Mouse (Mus musculus) stomach, postnatal 0 days (tissue): Measurements from ENCODE around the gene Haus8. TPM values are rescaled to one million over a fixed set of nuclear protein-coding genes. Genes with fewer than 3 reads are reported as not detected.
"Not testable (repeated sequence)": the region's sequence is repeated elsewhere in the genome, so short reads cannot be mapped to it uniquely, and the experiment has no call there.

Experiments
- ATAC-seq: fragments of 200-750 bp; cut with Nextera tagmentation; 2 replicates; pipeline ENCODE4 v1.8.0; 2017; ENCODE audit not compliant: low FRiP score, low TSS enrichment
- DNase-seq: peaks from one replicate; pipeline ENCODE4 v3.0.0-alpha.2; 2016; ENCODE audit warnings: low spot score
- H3K27ac ChIP-seq: fragments of 300-500 bp; sonication (generic); replicated peaks from 2 replicates; pipeline ENCODE4 v1.5.1; 2014; ENCODE audit warnings: mild to moderate bottlenecking, control low read depth
- H3K27me3 ChIP-seq: fragments of 300-500 bp; sonication (generic); 2 replicates; pipeline ENCODE4 v1.6.1; 2014; ENCODE audit warnings: low read length; ENCODE audit not compliant: control insufficient read depth, insufficient read depth
- H3K36me3 ChIP-seq: fragments of 300-500 bp; sonication (generic); 2 replicates; pipeline ENCODE4 v1.6.1; 2014; ENCODE audit warnings: low read length, mixed read lengths; ENCODE audit not compliant: control insufficient read depth, insufficient read depth
- H3K4me1 ChIP-seq: fragments of 300-500 bp; sonication (generic); replicated peaks from 2 replicates; pipeline ENCODE4 v1.6.1; 2014; ENCODE audit warnings: antibody characterized with exemption; ENCODE audit not compliant: control insufficient read depth, insufficient read depth
- H3K4me2 ChIP-seq: fragments of 300-500 bp; sonication (generic); replicated peaks from 2 replicates; pipeline ENCODE4 v1.6.1; 2014; ENCODE audit warnings: low read depth, mild to moderate bottlenecking, control low read depth, moderate library complexity
- H3K4me3 ChIP-seq: fragments of 300-500 bp; sonication (generic); 2 replicates; pipeline ENCODE4 v1.5.1; 2014; ENCODE audit warnings: low read depth, low read length, control low read depth
- H3K9ac ChIP-seq: fragments of 300-500 bp; sonication (generic); 2 replicates; pipeline ENCODE4 v1.6.1; 2014; ENCODE audit warnings: mild to moderate bottlenecking, low read length, control low read depth, mixed read lengths
- H3K9me3 ChIP-seq: fragments of 300-500 bp; sonication (generic); 2 replicates; pipeline ENCODE4 v1.6.1; 2016; ENCODE audit warnings: low read length; ENCODE audit not compliant: control insufficient read depth
- CTCF ChIP-seq: IDR thresholded peaks from 2 replicates; pipeline ENCODE4 v1.5.1; 2016; ENCODE audit warnings: antibody characterized with exemption, low read depth, mild to moderate bottlenecking, moderate library complexity
- EP300 ChIP-seq: optimal IDR thresholded peaks from 2 replicates; pipeline ENCODE3; 2016; ENCODE audit warnings: antibody characterized with exemption
- WGBS: fragments of 180-500 bp; shearing (Covaris S2); extraction: QIAGEN DNeasy Blood & Tissue Kit; methylation state at CpG from one replicate; pipeline ENCODE4 v1.1.7; 2014; 5-methylcytosine and 5-hydroxymethylcytosine counted together
- polyA plus RNA-seq: library from polyadenylated mRNA; unstranded; fragments of >200 nt; fragmentation: Nextera tagmentation; extraction: Ambion mirVana; gene quantifications from 2 replicates; pipeline ENCODE4 v1.2.1, GENCODE M21; 2015

Haus8 gene
- 24.8 and 29.0 TPM in 2 replicates for polyA plus RNA-seq

- peak within 1 kb of the TSS; percentile 92 for H3K27ac ChIP-seq
- H3K4me3 ChIP-seq, result peak within 1 kb of the TSS; percentile 84
- H3K4me2 ChIP-seq, result peak within 1 kb of the TSS; percentile 86
- H3K36me3 ChIP-seq, result no peaks in the 10 kb centered on the region; the same call in 1 of the 2 replicates
- under 1% methylated on average over 73 of the region's 84 CpGs for WGBS
- peak within 1 kb of the TSS; percentile 77 for H3K9ac ChIP-seq
- DNase-seq, result peak; percentile 98
- no peaks in the 10 kb centered on the region for H3K27me3 ChIP-seq
- peaks cover 6% of the 10 kb centered on the region; the same call in 1 of the 2 replicates for H3K4me1 ChIP-seq
- peak; percentile 79 for TF ChIP-seq CTCF
- TF ChIP-seq EP300, result no peak
- ATAC-seq, result peak; percentile 99
- H3K9me3 ChIP-seq, result no peaks in the 10 kb centered on the region
Observed at GRCm38 (mm10) chr8:71272286-71273150, at the start of gene Haus8, which contains the start of gene Myo9b. Gene Haus8 (minus strand): TSS chr8:71272934. Gene Myo9b (plus strand): TSS chr8:71272714.

- 95% methylated on average over 2 of the region's 2 CpGs for WGBS
- not testable (repeated sequence) for H3K4me3 ChIP-seq, H3K27me3 ChIP-seq, H3K4me2 ChIP-seq, ATAC-seq, DNase-seq, H3K9ac ChIP-seq, H3K9me3 ChIP-seq, H3K27ac ChIP-seq, H3K4me1 ChIP-seq, H3K36me3 ChIP-seq
Observed at GRCm38 (mm10) chr8:71319760-71320159, 47.0 kb upstream of the Haus8 start.

GRCm38 (mm10) chr8:71318610-71319009, 45.9 kb upstream of the Haus8 start:
- not testable (repeated sequence) for ATAC-seq, DNase-seq, H3K36me3 ChIP-seq, H3K9me3 ChIP-seq, H3K27me3 ChIP-seq, H3K27ac ChIP-seq, H3K4me3 ChIP-seq, H3K9ac ChIP-seq, H3K4me1 ChIP-seq, H3K4me2 ChIP-seq
- WGBS, result 81% methylated on average over 5 of the region's 5 CpGs

- no peaks in the 10 kb centered on the region for H3K9me3 ChIP-seq
- H3K4me1 ChIP-seq, result no peaks in the 10 kb centered on the region
- H3K9ac ChIP-seq, result no peak overlapping the region
- TF ChIP-seq CTCF, result no peak
- no peak for TF ChIP-seq EP300
- no peak overlapping the region for H3K4me2 ChIP-seq
- H3K36me3 ChIP-seq, result no peaks in the 10 kb centered on the region
- H3K4me3 ChIP-seq, result no peak overlapping the region
- ATAC-seq, result peak; percentile 31; the same call in 1 of the 2 replicates
- no peak for DNase-seq
- no peaks in the 10 kb centered on the region for H3K27me3 ChIP-seq
- H3K27ac ChIP-seq, result no peak overlapping the region
Observed at GRCm38 (mm10) chr8:71316486-71317031, 43.8 kb upstream of the Haus8 start.

GRCm38 (mm10) chr8:71315972-71316371, 43.2 kb upstream of the Haus8 start:
- TF ChIP-seq EP300 (no peak), CTCF (no peak)
- Histone ChIP-seq H3K27ac (no peak overlapping the region), H3K9me3 (no peaks in the 10 kb centered on the region), H3K4me2 (no peak overlapping the region), H3K4me3 (no peak overlapping the region), H3K4me1 (no peaks in the 10 kb centered on the region), H3K9ac (no peak overlapping the region), H3K36me3 (no peaks in the 10 kb centered on the region), H3K27me3 (no peaks in the 10 kb centered on the region)
- ATAC-seq (no peak), DNase-seq (no peak)
- 83% methylated on average over 5 of the region's 5 CpGs for WGBS

- Histone ChIP-seq H3K9me3 (no peaks in the 10 kb centered on the region), H3K36me3 (no peaks in the 10 kb centered on the region), H3K4me2 (no peak overlapping the region), H3K27ac (no peak overlapping the region), H3K4me1 (no peaks in the 10 kb centered on the region), H3K27me3 (no peaks in the 10 kb centered on the region), H3K9ac (no peak overlapping the region), H3K4me3 (no peak overlapping the region)
- ATAC-seq (no peak), DNase-seq (no peak)
- WGBS, result 88% methylated on average over 2 of the region's 2 CpGs
- no peak for TF ChIP-seq CTCF
- no peak for TF ChIP-seq EP300
Observed at GRCm38 (mm10) chr8:71313951-71314350, 41.2 kb upstream of the Haus8 start.
